Mouse (Mus musculus) regulatory T cell (primary cell): ENCODE data around the gene Sox30.

Experiments
- in situ Hi-C: fragments of 300-600 bp; cut with MboI, MseI; formaldehyde crosslinking; loops from one replicate; pipeline ENCODE4 v1.15.1; 2025; ENCODE audit warnings: high pct_unique_total_duplicates

The Sox30 gene

DNA sequence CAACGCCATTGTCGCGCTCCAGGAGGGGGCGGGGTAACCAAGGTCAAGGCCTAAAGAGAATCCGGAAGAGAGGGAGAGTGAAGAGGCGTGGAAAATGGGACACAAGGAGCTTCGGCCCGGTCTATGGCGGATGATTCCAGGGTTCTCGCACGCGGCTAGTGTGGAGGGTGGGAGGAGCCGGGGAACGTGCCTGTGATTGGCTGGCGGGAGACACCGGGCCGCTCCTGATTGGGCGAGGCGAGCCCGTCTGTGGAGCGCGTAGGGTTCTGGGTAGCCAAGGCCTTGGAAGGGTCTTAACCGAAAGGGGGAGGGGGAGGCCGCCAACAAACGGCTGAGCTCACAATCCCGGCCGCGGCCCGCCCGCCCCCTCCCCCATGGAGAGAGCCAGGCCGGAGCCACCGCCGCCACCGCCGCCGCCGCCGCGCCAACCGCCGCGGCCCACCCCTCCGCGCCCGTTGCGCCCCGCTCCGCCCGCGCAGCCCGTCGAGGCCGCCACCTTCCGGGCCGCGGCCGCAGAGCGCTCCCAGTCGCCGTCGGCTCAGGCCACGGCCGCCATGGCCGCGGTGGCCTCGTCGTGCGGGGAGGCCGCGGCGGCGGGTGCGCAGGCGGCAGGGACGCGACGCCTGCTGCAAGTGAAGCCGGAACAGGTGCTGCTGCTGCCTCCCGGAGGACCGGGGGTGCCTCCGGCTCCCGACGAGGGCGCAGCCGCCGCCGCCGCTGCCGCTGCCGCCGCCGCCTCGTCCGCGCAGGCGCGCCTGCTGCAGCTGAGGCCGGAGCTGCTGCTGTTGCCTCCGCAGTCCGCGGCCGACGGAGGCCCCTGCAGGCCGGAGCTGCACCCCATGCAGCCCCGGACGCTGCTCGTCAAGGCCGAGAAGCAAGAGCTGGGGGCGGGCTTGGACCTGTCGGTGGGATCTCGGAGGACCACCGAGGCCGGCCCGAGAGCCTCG is at the start of gene Sox30:
TSS of gene Sox30 (plus strand) at position 365 of the 947 bp plus-strand sequence.
- in situ Hi-C loops = no loop called here

DNA sequence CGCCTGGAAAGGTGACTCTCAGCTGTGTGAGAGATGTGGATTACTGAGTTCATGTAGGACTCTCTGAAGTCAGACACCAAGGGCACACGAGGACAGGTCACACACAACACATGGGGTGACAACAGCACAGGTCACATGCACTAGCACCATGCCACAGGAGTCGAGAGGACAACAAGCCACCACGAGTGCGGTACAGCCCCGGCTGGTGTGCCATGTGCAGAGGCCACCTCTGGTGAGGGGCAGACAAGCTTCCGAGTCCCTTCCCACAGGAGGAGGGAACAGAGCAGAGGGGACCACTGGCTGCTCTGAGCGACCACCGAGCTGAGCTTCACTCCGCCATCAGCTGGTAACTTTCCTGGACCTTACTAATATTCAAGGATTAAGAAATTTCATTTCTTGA is 47.3 kb upstream of the Sox30 start:
- in situ Hi-C loops = no loop called here

DNA sequence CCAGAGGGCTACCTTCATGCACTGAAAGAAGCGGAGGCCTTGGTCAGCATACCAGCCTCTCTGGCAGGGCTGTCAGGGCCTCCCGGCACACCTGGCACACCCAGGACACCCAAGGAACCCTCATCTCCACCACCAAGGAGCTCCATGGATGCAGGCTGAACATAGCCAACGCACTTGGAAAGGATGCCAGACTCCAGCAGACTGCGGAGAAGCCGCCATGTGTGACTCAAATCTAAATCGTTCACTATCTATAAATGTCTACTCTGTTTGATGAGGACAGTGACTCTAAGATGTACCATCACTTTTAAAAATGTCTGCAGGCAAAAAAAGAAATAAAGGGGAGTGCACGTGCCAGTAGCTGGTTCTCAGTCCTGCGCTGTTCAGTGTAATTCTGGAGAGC is 42.6 kb upstream of the Sox30 start:
- in situ Hi-C loops = no loop called here

DNA sequence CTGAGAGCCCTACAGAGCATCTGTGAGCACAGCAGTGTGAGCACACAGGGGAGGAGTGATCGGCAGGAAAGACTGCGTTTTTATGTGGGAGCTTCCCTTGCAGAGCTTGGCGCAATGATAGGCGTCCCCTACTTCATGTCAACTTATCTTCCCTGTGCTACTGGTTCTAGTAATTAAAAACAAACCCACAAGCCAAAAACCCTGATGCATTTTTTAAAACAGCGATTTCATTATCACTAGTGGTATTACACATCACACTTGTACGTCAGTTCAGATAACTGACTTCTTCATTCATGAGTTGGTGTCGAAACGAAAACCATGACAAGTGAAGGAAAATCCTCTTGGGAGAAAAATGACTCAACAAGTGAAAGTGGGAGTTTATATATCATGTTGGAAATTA is 41.2 kb upstream of the Sox30 start:
- in situ Hi-C loops = no loop called here

DNA sequence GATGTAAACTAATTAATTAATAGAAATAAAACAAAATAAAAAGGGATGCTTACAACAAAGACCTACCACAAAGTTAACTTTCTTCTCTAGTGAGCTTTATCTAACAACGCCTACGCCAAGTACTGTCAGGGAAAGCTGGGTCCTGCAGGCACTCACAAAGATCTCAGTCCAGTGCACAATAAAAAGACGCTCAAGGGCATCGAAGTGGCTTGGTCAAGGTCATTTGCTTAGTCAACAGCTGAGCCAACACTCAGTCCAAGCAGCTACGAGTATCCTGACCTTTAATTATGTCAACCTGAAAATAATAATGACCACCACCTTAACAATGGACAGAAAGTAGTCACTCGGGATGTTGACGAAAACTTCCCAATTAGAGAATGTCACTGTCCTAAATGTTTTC is 37.8 kb upstream of the Sox30 start:
- in situ Hi-C loops = no loop called here

DNA sequence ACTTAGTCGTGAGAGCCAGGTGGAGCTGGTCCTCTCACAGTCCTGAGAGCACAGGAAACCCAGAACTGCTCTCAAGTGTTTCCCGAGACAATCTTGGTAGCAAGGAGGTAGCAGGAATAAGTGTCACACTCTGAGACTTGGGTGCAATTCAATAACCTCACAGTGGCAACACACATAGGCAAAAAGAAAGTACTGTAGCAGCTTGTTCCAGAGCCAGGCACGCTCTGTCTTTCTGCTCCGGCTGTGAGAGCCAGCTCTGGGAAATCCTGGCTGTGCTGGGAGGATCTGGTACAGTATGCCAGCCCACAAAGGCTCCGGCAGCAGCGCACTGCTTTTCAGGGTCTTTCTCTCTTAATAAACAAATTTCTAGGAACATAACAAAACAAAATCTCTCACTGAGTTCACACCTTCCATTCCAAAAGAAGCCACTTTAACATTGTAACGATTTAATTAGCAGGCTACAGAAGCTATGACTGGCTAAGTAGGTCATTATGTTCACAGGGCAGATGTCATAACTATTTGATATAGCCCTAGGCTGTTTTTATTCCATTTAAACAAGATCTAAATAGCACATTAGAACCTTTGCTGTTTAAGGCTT is 36.9 kb upstream of the Sox30 start:
- in situ Hi-C loops = no loop called here

DNA sequence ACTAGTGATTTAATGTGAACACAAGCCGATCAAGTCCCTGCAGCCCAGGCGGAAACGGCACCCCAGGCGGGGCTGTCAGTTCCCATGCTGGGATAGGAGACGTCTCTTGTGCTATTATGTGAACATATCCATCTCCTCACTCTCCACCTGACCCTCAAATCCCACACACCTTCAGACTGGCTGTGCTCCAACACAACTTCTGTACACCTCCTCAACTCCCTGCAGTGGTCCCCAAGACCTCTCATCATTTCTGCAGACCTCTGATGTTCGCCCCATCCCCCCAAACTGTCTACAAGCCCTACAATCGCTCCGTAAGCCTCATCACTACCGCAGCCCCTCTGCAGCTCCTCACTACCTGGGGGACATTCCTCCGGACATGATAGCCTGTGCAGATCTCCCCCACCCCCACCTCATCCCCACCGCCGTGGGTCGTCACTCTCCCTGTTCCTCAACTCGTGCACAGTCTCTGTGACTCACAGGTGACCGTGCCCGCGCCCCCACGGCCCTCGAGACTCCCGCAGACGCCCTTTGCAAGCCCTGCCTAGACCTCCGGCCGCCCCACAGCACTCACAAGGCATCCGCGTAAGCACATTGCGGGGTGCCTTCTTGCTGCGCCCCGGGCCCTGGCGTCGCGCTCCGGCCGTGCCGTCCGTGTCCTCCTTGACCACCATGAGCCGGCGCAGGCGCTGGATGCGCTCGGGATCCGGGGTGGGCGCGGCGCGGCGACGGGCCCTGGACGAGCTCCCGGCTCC is 36.0 kb upstream of the Sox30 start:
- in situ Hi-C loops = no loop called here

DNA sequence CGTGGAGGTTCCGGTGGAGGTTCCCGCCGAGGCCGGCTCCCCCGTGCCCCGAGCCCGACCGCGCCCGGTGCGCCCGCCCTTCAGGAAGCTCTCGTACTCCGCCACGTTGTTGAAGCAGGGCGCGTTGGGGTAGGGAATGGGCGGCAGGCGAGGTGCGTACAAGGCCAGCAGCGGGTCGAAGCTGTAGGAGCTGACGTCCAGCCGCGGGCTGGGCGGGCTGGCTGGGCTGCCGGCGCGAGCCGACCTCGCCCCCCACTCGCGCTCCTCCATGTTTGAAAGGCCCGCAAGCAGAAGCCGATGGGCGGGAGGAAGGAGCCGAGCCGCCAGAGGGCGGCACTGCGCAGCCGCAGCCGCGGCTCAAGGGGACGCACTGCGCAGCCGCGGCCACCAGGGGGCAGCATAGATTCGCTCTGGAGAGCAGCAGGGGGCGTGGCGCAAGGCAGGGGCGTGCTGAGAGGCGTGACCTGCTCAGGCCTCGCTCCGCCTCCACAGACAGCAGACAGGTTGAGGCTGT is 35.4 kb upstream of the Sox30 start, which contains the start of gene Lsm11:
TSS of gene Lsm11 (minus strand) at position 293 of the 514 bp plus-strand sequence.
- in situ Hi-C loops = no loop called here

DNA sequence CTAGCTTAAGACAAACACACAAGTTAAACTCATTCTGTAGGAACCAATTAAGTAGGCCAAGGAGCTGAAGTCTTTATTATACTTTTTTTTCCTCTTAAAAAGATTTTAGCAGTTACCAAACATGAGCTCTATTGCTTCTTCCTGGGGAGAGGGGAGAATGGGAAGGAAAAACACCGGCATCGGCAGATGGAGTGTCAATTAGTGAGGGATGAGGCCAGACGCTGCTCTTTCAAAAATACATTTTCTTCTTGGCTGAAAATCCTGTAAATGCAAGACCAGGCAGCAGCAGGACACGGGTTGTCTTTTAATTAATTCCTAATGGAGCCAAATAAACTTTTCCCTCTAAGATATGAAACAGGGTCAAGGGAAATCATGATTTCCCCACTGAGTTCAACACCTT is 33.3 kb upstream of the Sox30 start:
- in situ Hi-C loops = no loop called here

DNA sequence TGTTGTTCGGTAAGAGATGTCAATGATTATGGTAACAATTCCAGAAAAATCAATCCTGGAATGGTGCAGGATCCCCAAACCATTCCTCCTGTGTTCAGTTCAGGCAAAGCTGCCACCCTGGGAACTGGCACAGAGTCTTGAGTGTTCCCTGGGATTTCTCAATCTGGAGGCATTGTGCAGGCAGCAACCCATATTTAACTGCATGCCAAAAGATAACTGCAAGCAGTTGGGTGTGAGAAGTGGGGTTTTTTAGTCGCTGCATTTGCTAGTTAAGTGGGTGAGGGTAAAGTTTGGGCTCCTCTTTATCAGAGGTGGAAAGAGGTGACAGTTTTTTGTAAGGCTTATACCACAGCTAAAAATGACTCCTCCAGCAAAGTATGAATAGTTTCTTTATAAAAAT is 32.6 kb upstream of the Sox30 start:
- in situ Hi-C loops = no loop called here

DNA sequence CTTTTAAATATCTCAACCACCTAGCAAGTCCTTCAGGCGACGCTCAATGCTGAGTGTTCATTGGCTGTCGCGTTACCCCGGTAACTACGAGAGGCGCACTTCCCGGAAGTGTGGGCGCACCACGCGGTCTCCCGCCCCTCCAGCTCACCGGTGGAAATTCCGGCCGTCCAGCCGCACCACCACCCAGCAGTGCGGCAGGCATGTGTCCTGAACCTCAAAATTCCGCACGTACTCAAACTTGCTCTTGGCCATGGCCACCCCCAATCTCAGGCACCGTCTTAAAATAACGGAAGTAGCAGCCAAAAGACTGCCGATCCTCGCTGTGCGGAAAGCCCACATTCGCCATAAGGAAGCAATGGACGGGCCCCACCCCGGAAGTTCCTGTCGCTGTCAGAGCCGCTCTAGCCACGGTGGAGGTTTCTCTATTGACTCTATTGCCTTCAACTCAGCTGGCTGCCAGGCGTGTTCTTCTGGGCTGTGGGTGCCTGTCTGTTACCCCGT is 24.9 kb upstream of the Sox30 start, which contains the start of gene Thg1l:
TSS of gene Thg1l (minus strand) at position 368 of the 501 bp plus-strand sequence.
- in situ Hi-C loops = loop anchor here (5.0 kb wide), 1 partner anchor 257 kb away; no protein-coding TSS in a partner anchor

DNA sequence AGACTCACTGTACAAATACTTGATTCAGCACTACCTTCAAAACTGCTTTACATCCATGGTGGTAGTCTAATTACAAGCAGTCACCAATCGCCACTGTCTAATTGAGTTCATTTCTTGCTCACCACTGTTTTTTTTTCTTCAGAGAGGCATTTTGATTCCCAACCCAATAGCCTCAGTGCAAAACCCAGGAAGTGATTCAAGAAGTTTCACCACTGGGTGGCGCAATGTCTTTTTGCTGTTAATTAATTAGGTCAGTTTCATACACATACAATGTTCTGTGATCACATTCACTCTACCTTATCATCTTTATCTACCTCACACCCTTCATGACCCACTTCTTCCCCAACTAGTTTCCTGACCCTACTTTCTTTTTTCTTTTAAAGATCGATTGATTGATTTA is 20.5 kb upstream of the Sox30 start:
- in situ Hi-C loops = loop anchor here (5.0 kb wide), 1 partner anchor 253 kb away; no protein-coding TSS in a partner anchor

DNA sequence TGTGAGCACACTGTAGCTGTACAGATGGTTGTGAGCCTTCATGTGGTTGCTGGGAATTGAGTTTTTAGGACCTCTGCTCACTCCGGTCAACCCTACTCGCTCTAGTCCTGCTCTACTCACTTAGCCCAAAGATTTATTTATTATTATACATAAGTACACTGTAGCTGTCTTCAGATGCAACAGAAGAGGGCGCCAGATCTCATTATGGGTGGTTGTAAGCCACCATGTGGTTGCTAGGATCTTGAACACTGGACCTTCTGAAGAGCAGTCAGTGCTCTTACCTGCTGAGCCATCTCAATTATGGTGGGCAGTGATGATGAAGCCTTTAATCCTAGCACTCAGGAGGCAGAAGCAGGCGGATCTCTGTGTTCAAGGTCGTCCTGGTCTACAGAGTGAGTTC is 20.1 kb upstream of the Sox30 start:
- in situ Hi-C loops = no loop called here

DNA sequence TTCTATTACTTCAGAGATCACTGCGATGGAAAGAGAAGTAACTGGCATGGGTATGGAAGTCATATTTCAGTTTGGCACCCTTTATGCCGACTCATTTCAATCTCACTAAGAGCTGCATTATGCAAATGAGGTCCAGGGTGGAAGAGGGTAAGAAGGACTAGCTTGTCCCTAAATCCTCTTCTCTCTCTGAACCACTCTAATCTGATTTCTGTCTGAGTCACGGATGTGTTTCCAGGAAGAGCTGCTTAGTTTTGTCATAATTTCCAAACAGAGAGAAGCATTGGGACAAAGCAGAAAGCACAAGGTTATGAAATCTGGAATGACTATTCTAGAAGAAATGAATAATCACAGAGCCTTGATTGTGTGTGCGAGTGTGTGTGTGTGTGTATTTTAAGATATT is 13.2 kb upstream of the Sox30 start:
- in situ Hi-C loops = no loop called here

DNA sequence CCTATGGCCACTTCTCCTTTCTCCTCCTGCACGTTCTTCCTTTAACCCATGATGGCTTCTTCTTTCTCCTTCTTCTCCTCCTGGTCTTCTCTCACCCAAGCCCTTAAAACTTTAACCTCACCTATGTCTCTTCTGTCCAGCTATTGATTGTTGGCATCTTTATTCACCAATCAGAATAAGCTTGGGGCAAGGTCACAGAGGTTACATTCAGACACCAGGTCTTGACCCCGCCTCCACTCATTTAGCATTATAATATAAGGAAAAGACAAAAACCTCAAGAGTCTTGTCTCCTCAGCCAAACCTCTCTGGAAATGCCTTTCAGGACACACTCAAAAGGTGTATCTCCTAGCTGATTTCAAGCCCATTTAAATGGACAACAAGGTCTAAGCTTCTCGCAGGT is 11.6 kb upstream of the Sox30 start:
- in situ Hi-C loops = no loop called here

DNA sequence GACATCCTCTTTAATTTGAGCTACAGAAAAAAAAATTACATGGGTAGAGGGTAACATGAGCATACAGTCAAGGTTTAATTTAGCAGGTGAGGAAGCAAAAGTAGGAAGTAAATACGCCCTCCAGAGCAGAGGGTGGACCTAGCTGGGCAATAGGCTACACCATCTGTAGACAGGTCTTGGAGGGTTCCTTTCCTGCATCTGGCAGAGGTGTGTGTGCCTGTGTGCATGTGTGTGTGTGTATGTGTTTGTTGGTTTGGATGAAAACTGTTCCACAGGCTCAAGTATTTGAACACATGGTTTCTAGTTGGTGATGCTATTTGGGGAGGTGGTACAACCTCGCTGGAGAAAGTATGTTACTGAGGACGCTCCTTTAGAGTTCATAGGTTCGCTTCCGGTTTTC is 6.5 kb upstream of the Sox30 start:
- in situ Hi-C loops = no loop called here

DNA sequence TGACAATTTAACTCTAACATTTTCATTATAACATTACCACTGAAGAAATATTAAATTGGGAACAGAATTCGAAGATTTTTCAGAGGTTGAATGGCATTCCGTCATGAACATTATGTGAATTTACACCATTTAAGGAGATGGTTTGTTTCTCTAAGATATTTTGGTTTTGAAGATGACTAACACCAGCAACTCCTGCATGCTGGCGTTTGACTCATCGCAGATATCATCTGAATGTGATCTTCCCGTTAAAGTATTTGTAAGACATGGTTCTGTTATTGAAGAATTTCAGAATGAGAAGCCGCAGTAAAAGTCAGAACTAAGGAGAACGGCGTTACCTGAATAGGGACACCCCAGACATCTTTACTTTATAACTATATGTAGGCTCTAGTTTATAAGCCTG is 5.6 kb upstream of the Sox30 start:
- in situ Hi-C loops = no loop called here

DNA sequence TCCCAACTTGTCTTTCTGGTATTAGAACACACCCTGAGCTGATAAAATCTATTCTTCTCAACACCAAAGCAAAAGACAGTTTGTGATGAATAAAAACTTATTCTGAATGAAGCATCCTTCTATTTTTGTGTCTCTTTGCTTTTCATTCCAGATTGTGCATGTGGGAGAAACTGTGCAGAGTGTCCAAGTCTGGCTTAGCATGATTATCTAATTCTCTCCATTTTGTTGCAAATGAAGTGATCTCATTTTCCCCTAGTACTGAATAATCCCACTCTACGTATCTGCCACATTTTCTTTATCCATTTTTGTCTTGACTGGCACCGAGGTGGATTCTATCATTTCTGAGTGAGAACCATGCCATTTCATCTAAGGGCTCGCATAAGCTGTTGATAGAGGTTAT is 4.0 kb upstream of the Sox30 start:
- in situ Hi-C loops = no loop called here

DNA sequence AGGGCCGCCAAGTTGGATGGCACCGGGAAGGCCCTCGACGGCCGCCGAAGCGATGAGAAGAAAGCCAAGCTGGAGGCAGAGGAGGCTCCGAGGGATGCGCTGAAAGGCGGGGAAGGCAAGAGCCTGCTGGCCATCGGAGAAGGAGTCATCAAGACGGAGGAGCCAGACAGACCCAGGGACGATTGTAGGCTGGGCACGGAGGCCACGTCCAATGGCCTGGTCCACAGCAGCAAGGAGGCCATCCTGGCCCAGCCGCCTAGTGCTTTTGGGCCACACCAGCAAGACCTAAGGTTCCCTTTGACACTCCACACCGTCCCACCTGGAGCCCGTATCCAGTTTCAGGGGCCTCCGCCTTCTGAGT is 763 bp downstream of the Sox30 start:
- in situ Hi-C loops = no loop called here

DNA sequence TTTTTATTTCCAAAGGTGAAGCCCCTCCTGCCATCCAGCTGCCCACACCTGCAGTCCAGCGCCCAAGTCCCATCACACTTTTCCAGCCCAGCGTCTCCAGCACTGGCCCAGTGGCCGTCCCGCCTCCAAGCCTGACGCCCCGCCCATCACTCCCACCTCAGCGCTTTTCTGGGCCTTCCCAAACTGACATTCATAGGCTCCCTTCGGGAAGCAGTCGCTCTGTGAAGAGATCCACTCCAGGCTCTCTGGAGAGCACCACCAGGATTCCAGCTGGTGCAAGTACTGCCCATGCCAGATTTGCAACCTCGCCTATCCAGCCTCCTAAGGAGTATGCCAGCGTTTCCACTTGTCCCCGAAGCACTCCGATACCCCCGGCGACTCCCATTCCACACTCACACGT is 11.5 kb downstream of the Sox30 start:
- in situ Hi-C loops = no loop called here

DNA sequence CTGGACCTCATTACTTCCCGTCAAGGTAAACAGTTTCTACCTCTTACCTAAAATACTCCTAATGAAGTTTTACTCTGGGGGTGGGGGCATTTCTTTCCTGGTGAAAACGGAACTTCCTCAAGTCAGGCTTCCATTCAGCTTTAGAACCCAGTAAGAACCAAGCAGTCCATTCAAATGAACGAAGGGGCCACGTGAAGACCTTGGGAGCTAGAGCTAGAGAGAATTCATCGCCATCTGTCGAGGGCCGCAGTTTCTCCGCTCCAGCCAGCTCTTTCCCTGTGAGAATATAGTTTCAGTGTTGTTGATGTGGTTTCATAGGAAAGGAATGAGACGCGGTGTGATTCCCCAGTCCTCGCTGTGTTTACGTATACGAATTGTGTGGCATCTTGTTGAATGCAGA is 12.0 kb downstream of the Sox30 start:
- in situ Hi-C loops = no loop called here

DNA sequence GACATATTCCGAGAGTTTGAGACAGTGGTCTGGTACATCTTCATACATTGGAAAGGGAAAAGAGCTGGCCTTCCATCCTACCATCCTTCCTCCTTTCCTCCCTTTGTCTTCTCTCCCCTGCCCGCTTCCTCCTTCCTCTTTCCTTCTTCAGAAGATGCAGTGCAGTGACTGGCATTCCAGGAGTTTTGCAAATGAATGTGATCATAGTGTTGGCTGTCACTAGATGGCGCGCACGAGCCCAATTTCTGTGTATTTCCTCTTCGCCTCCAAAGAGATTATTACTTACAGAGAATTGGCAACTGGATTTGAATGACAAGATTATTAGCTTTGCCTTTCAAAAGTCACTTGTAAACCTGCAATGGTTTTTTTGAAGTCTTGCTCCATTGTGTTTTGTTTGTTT is 36.0 kb downstream of the Sox30 start:
- in situ Hi-C loops = no loop called here
